In the genomic region with DNA sequence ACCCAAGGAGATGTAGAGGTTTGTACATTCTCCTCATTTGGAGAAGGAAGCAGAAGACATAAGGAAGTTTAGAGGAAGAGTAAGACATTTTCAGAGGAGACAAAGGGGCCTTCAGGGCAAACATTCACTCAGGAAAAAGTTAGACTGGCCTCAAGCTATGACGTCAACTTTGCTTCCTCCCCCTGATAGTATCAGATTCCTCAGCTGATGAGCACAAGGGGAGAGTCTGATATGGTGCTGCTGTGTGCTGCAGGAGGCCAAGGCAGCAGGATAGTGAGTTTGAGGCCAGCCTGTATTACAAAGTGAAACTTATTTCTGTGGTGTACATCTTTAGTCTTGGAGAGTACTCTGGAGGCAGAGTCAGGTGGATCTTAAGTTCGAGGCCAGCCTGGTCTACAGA, we compare ENCODE assay signal across 19 mouse cellular contexts.
"Had no signal": no experiment of that assay in that cellular context is flagged by ENCODE, and none has a peak within 500 bp of the region (broad histone marks: within the 10 kb centered on the region; RNA-seq: fewer than 3 reads in every experiment).

No protein-coding gene starts in this region.

- H3K36me3 ChIP-seq: limb, embryonic 10.5 days; limb, embryonic 13.5 days; liver, embryonic 12.5 days; liver, embryonic 15.5 days; midbrain, embryonic 12.5 days; midbrain, embryonic 15.5 days; neural tube, embryonic 12.5 days; neural tube, embryonic 15.5 days had no signal

- H3K9ac ChIP-seq: limb, embryonic 13.5 days; liver, embryonic 12.5 days; liver, embryonic 15.5 days; midbrain, embryonic 12.5 days; midbrain, embryonic 15.5 days; neural tube, embryonic 12.5 days; neural tube, embryonic 15.5 days had no signal

- H3K27ac ChIP-seq: limb, embryonic 10.5 days; limb, embryonic 13.5 days; liver, embryonic 12.5 days; liver, embryonic 15.5 days; midbrain, embryonic 12.5 days; midbrain, embryonic 15.5 days; neural tube, embryonic 12.5 days; neural tube, embryonic 15.5 days had no signal

- H3K4me2 ChIP-seq: limb, embryonic 13.5 days; liver, embryonic 12.5 days; liver, embryonic 15.5 days; midbrain, embryonic 12.5 days; midbrain, embryonic 15.5 days; neural tube, embryonic 12.5 days; neural tube, embryonic 15.5 days had no signal

- H3K4me3 ChIP-seq: limb, embryonic 10.5 days; limb, embryonic 13.5 days; liver, embryonic 12.5 days; liver, embryonic 15.5 days; midbrain, embryonic 12.5 days; midbrain, embryonic 15.5 days; neural tube, embryonic 12.5 days; neural tube, embryonic 15.5 days had no signal

- H3K9me3 ChIP-seq: limb, embryonic 10.5 days; limb, embryonic 13.5 days; liver, embryonic 12.5 days; liver, embryonic 15.5 days; midbrain, embryonic 12.5 days; midbrain, embryonic 15.5 days; neural tube, embryonic 12.5 days; neural tube, embryonic 15.5 days had no signal

- ATAC-seq: intestine, embryonic 16.5 days; liver, embryonic 12.5 days; midbrain, embryonic 15.5 days had no signal

- H3K27me3 ChIP-seq: limb, embryonic 13.5 days; liver, embryonic 12.5 days; liver, embryonic 15.5 days; midbrain, embryonic 12.5 days; midbrain, embryonic 15.5 days; neural tube, embryonic 12.5 days; neural tube, embryonic 15.5 days had no signal

- H3K4me1 ChIP-seq: limb, embryonic 10.5 days; limb, embryonic 13.5 days; liver, embryonic 12.5 days; midbrain, embryonic 12.5 days; midbrain, embryonic 15.5 days; neural tube, embryonic 12.5 days; neural tube, embryonic 15.5 days had no signal

- DNase-seq: kidney, adult 18-20 months; kidney, adult 9 months; kidney, postnatal 14 days; kidney, postnatal 4 days; liver; right cerebral cortex, adult 18-20 months; right cerebral cortex, postnatal 14 days; thymus, adult 2 months; thymus, postnatal 14 days; thymus, postnatal 4 days had no signal
